Mouse (Mus musculus) embryonic facial prominence, embryonic 15.5 days (tissue): ENCODE results near the gene Rabl3. TPM values are rescaled to one million over a fixed set of nuclear protein-coding genes. Genes with fewer than 3 reads are reported as not detected.
A peak's percentile ranks its signal among the peaks of the same experiment; 100 is the strongest.

ENCODE experiments used
- ATAC-seq: fragments of 200-750 bp; cut with Nextera tagmentation; 2 replicates; pipeline ENCODE4 v1.8.0; 2017; ENCODE audit warnings: low read depth, moderate TSS enrichment; ENCODE audit not compliant: insufficient number of reproducible peaks, low FRiP score, low TSS enrichment
- H3K27ac ChIP-seq: fragments of 300-500 bp; sonication (generic); replicated peaks from 2 replicates; pipeline ENCODE4 v1.5.1; 2015; ENCODE audit warnings: mild to moderate bottlenecking, inconsistent platforms
- H3K27me3 ChIP-seq: fragments of 300-500 bp; sonication (generic); 2 replicates; pipeline ENCODE4 v1.6.1; 2015; ENCODE audit warnings: inconsistent platforms
- H3K36me3 ChIP-seq: fragments of 300-500 bp; sonication (generic); 2 replicates; pipeline ENCODE4 v1.6.1; 2015; ENCODE audit warnings: mild to moderate bottlenecking, inconsistent platforms
- H3K4me1 ChIP-seq: fragments of 300-500 bp; sonication (generic); 2 replicates; pipeline ENCODE4 v1.6.1; 2015; ENCODE audit warnings: inconsistent platforms
- H3K4me2 ChIP-seq: fragments of 300-500 bp; sonication (generic); replicated peaks from 2 replicates; pipeline ENCODE4 v1.6.1; 2015; ENCODE audit warnings: mild to moderate bottlenecking, inconsistent platforms
- H3K4me3 ChIP-seq: fragments of 300-500 bp; sonication (generic); replicated peaks from 2 replicates; pipeline ENCODE4 v1.5.1; 2015; ENCODE audit warnings: mild to moderate bottlenecking, inconsistent platforms
- H3K9ac ChIP-seq: fragments of 300-500 bp; sonication (generic); 2 replicates; pipeline ENCODE4 v1.6.1; 2015; ENCODE audit warnings: inconsistent platforms
- H3K9me3 ChIP-seq: fragments of 300-500 bp; sonication (generic); replicated peaks from 2 replicates; pipeline ENCODE4 v1.6.1; 2016; ENCODE audit warnings: inconsistent platforms
- WGBS: fragments of 180-500 bp; shearing (Covaris S2); methylation state at CpG from one replicate; pipeline ENCODE4 v1.1.7; 2015; 5-methylcytosine and 5-hydroxymethylcytosine counted together
- polyA plus RNA-seq: library from polyadenylated mRNA; unstranded; fragments of >200 nt; fragmentation: Nextera tagmentation; extraction: Ambion mirVana; gene quantifications from 2 replicates; pipeline ENCODE4 v1.2.1, GENCODE M21; 2015

Gene Rabl3
- polyA plus RNA-seq, 1 experiment from 2014 or later: 19.6 TPM

DNA sequence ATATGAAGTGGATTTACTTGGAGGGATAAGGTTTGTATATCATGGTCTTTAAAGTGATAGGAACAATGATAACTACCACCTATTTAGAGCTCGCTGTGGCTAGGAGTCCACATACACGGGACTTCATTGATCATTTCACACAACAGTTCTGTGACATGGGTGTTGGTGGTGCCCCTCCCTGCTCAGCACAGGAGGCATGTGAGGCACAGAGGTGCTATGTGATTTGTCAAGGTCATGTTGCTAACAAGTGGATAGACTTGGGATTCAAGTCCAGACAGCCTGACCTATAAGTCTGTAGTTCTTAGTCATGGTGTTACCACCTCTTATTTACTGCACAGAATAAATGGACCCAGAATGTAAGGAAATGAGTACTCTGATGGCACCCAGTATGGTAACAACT, 11.3 kb downstream of the Rabl3 start:
- Histone ChIP-seq H3K4me2 (no peak overlapping the region), H3K36me3 (no peaks in the 10 kb centered on the region; the same call in 1 of the 2 replicates), H3K27me3 (no peaks in the 10 kb centered on the region), H3K4me1 (no peaks in the 10 kb centered on the region), H3K4me3 (no peak overlapping the region), H3K27ac (no peak overlapping the region), H3K9me3 (no peaks in the 10 kb centered on the region), H3K9ac (no peak overlapping the region)
- 97% methylated on average over 2 of the region's 2 CpGs for WGBS
- ATAC-seq: no peak

DNA sequence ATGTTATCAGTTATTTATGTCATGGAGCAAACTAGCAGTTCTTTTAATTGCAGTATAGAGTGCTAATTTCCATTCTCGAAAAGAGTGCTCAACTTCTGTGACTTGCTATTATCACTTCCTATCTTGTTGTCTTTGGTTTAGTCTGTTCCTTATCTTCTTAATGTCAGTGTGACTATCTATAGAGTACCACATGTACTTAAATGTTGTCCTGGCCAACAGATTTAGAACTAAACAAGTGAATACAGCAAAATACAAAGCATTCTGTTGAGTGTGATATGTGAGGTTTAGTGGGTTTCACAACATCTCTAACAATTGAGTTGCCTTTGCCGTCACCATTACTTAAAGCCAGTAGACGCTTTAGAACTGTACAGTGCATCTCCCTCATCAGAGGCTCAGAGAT, 13.1 kb downstream of the Rabl3 start:
- Histone ChIP-seq H3K27me3 (no peaks in the 10 kb centered on the region), H3K9ac (no peak overlapping the region), H3K4me2 (no peak overlapping the region), H3K9me3 (no peaks in the 10 kb centered on the region), H3K4me1 (no peaks in the 10 kb centered on the region), H3K27ac (no peak overlapping the region), H3K36me3 (peaks cover 12% of the 10 kb centered on the region), H3K4me3 (no peak overlapping the region)
- WGBS: 90% methylated on average over 3 of the region's 3 CpGs
- ATAC-seq: no peak

DNA sequence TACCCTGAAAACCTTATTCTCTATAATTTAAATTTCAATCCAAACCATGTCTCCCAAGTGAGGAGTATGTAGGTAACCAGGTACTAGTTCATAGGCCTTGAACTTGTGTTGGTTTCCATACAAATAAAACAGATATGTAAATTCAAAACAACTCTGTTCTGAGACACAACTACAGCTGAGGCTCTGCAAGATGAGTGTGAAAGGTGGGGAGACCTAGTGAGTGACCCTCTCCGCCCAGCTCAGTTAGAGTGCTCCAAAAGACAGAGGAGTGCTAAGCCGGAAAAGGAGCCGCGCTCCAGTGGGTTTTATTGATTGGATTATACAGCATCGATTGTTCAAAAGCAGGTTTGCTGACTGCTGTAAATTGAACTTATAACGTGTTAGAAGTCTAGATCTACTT, 22.7 kb downstream of the Rabl3 start:
- 83% methylated on average over 6 of the region's 6 CpGs for WGBS
- no peaks in the 10 kb centered on the region for H3K4me1 ChIP-seq
- H3K4me3 ChIP-seq: no peak overlapping the region
- no peak overlapping the region for H3K9ac ChIP-seq
- no peaks in the 10 kb centered on the region for H3K9me3 ChIP-seq
- H3K27me3 ChIP-seq: no peaks in the 10 kb centered on the region
- peaks cover 9% of the 10 kb centered on the region for H3K36me3 ChIP-seq
- no peak overlapping the region for H3K4me2 ChIP-seq
- H3K27ac ChIP-seq: no peak overlapping the region
- no peak for ATAC-seq

- ATAC-seq: no peak
- H3K9ac ChIP-seq: no peak overlapping the region
- peaks cover 6% of the 10 kb centered on the region; the same call in 1 of the 2 replicates for H3K36me3 ChIP-seq
- H3K9me3 ChIP-seq: no peaks in the 10 kb centered on the region
- H3K4me3 ChIP-seq: no peak overlapping the region
- H3K27me3 ChIP-seq: no peaks in the 10 kb centered on the region
- no peak overlapping the region for H3K27ac ChIP-seq
- H3K4me2 ChIP-seq: no peak overlapping the region
- no peaks in the 10 kb centered on the region for H3K4me1 ChIP-seq
- WGBS: 78% methylated on average over 5 of the region's 5 CpGs
Observed at GRCm38 (mm10) chr16:37562961-37563360, 23.3 kb downstream of the Rabl3 start.

GRCm38 (mm10) chr16:37565117-37565516, 25.4 kb downstream of the Rabl3 start:
- ATAC-seq: no peak
- Histone ChIP-seq H3K9ac (no peak overlapping the region), H3K4me2 (no peak overlapping the region), H3K4me3 (no peak overlapping the region), H3K27me3 (no peaks in the 10 kb centered on the region), H3K27ac (no peak overlapping the region), H3K4me1 (no peaks in the 10 kb centered on the region), H3K9me3 (no peaks in the 10 kb centered on the region), H3K36me3 (no peaks in the 10 kb centered on the region)
- 85% methylated on average over 1 of the region's 1 CpGs for WGBS

GRCm38 (mm10) chr16:37566107-37566506, 26.4 kb downstream of the Rabl3 start:
- no peak overlapping the region for H3K9ac ChIP-seq
- no peaks in the 10 kb centered on the region for H3K27me3 ChIP-seq
- no peak overlapping the region for H3K27ac ChIP-seq
- H3K9me3 ChIP-seq: no peaks in the 10 kb centered on the region
- H3K36me3 ChIP-seq: no peaks in the 10 kb centered on the region
- no peak overlapping the region for H3K4me2 ChIP-seq
- ATAC-seq: no peak
- 66% methylated on average over 6 of the region's 6 CpGs for WGBS
- H3K4me3 ChIP-seq: no peak overlapping the region
- peaks cover 3% of the 10 kb centered on the region; the same call in 1 of the 2 replicates for H3K4me1 ChIP-seq

GRCm38 (mm10) chr16:37567113-37568050, 27.7 kb downstream of the Rabl3 start:
- ATAC-seq: no peak
- Histone ChIP-seq H3K4me1 (peaks cover 8% of the 10 kb centered on the region; the same call in 1 of the 2 replicates), H3K27me3 (no peaks in the 10 kb centered on the region), H3K4me2 (no peak overlapping the region), H3K9ac (no peak overlapping the region), H3K4me3 (no peak overlapping the region), H3K36me3 (no peaks in the 10 kb centered on the region), H3K9me3 (no peaks in the 10 kb centered on the region), H3K27ac (no peak overlapping the region)
- 81% methylated on average over 12 of the region's 12 CpGs for WGBS

- Histone ChIP-seq H3K27ac (no peak overlapping the region; the same call in 1 of the 2 replicates), H3K27me3 (no peaks in the 10 kb centered on the region), H3K9ac (no peak overlapping the region), H3K9me3 (no peaks in the 10 kb centered on the region), H3K4me3 (no peak overlapping the region), H3K36me3 (no peaks in the 10 kb centered on the region), H3K4me1 (peaks cover 8% of the 10 kb centered on the region; the same call in 1 of the 2 replicates), H3K4me2 (no peak overlapping the region)
- WGBS: 55% methylated on average over 3 of the region's 3 CpGs
- no peak for ATAC-seq
Observed at GRCm38 (mm10) chr16:37571554-37571953, 31.9 kb downstream of the Rabl3 start.

DNA sequence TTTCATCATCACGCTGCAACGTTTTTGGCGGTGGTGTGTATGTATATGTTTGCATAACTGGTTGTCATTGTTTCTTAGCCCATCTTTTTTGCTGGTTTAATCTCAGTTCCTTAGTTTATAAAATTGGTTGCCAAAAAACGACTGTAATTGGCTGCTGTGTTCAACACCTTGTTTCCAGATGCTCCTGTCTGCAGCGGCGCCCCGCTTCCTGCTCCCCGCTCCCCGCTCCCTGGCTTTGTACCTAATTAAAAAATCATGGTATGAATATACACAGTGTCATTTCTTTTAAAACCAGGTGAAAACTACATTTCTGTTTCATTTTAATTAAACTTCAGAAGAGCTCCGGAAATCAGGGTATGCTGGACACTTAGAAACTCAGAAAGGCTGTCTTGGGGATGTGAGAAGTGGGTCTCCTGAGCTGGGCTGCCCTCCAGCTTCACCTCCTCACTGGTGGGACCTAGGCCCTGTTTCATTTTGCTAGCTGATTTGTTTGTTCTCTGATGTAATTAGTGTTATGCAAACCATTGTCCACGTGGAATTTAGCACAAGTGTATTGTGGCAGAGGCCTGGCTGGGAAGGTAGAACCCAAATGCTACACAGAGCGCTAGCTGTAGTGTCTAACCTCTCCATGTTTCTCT, 32.6 kb downstream of the Rabl3 start:
- Histone ChIP-seq H3K27me3 (no peaks in the 10 kb centered on the region), H3K36me3 (no peaks in the 10 kb centered on the region), H3K4me1 (peaks cover 8% of the 10 kb centered on the region; the same call in 1 of the 2 replicates), H3K4me3 (no peak overlapping the region), H3K27ac (no peak overlapping the region), H3K4me2 (no peak overlapping the region), H3K9ac (no peak overlapping the region), H3K9me3 (no peaks in the 10 kb centered on the region)
- WGBS: 61% methylated on average over 12 of the region's 12 CpGs
- 0 out of 2 replicates have a peak, but pooled peaks have one; percentile 51 for ATAC-seq

DNA sequence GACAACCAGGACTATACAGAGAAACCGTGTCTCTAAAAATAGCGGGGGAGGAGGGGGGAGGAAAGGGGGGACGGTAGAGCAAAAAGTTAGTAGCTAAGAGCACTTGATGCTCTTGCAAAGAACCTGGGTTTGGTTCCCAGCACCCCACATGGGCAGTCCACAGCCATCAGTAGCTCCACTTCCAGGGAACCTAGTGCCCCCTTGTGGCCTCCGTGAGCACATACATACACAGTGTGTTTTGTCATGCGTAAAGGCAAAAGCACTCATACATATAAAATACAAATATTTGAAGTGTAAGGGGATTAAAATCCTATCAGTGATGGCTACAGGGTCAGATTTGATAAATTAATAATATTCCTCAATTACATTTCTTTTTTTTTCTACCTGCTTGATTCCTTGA, 33.4 kb downstream of the Rabl3 start:
- no peak overlapping the region for H3K9ac ChIP-seq
- no peaks in the 10 kb centered on the region for H3K9me3 ChIP-seq
- H3K4me3 ChIP-seq: no peak overlapping the region
- H3K27me3 ChIP-seq: no peaks in the 10 kb centered on the region
- no peak overlapping the region for H3K27ac ChIP-seq
- H3K4me1 ChIP-seq: peaks cover 8% of the 10 kb centered on the region; the same call in 1 of the 2 replicates
- no peaks in the 10 kb centered on the region for H3K36me3 ChIP-seq
- no peak for ATAC-seq
- no peak overlapping the region for H3K4me2 ChIP-seq
- 93% methylated on average over 5 of the region's 5 CpGs for WGBS

- peaks cover 8% of the 10 kb centered on the region; the same call in 1 of the 2 replicates for H3K4me1 ChIP-seq
- H3K9ac ChIP-seq: no peak overlapping the region
- ATAC-seq: no peak
- H3K4me3 ChIP-seq: no peak overlapping the region
- H3K27ac ChIP-seq: no peak overlapping the region
- H3K36me3 ChIP-seq: no peaks in the 10 kb centered on the region
- H3K9me3 ChIP-seq: no peaks in the 10 kb centered on the region
- WGBS: 61% methylated on average over 3 of the region's 3 CpGs
- H3K27me3 ChIP-seq: no peaks in the 10 kb centered on the region
- no peak overlapping the region for H3K4me2 ChIP-seq
Observed at GRCm38 (mm10) chr16:37575325-37575724, 35.6 kb downstream of the Rabl3 start.
